Mouse (Mus musculus) bone marrow, adult 2 months (tissue): Measurements from ENCODE around the gene Gm9903.

Source experiments
- CTCF ChIP-seq: fragments of 200-500 bp; IDR thresholded peaks from 2 replicates; pipeline ENCODE4 v1.5.1; 2011; ENCODE audit warnings: low read length, control low read depth; ENCODE audit not compliant: control insufficient read depth, insufficient read depth
- POLR2A ChIP-seq: fragments of 200-500 bp; IDR thresholded peaks from 2 replicates; pipeline ENCODE4 v1.6.1; 2011; ENCODE audit warnings: low read depth, mild to moderate bottlenecking, control low read depth, low read length, borderline replicate concordance; ENCODE audit not compliant: control insufficient read depth

- TF ChIP-seq CTCF (no peak), POLR2A (no peak)
Measured at GRCm38 (mm10) chr5:33656739-33657138, 27.0 kb downstream of the Gm9903 start.
